24 mouse cellular contexts compared by ENCODE assay signal in the genomic region with DNA sequence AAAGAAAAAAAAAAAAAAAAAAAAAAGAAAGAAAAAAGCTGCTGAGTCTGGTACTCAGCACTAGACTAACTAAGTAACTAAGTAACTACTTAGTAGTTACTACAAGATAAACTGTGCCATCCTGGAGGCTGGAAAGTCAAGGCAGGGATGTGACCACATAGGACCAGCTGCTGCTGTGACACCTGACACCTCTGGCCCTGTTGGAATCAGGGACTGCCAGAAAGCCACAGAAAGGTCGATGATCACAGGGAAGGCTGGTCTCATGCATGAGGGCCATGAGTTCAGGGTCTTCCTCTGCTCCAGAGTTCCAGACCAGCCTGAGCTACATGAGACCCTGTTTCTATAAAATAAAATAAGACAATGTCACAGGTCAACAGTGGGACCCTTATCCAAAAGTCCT.
"Had no signal": no experiment of that assay in that cellular context is flagged by ENCODE, and none has a peak within 500 bp of the region (broad histone marks: within the 10 kb centered on the region; RNA-seq: fewer than 3 reads in every experiment).

No protein-coding gene starts in this region.

- DNase-seq: gastrocnemius, postnatal 10 days; heart, adult 11 months; heart, adult 2 months; heart, postnatal 14 days; heart, postnatal 36 days; kidney, adult 11 months; kidney, adult 2 months; kidney, adult 9 months; kidney, postnatal 14 days; kidney, postnatal 36 days; left cerebral cortex, postnatal 4 days had no signal

- H3K4me3 ChIP-seq: heart, adult 2 months; heart, embryonic 13.5 days; heart, embryonic 15.5 days; hindbrain, embryonic 13.5 days; hindbrain, embryonic 15.5 days; kidney, embryonic 15.5 days; left cerebral cortex, adult 2 months; limb, embryonic 13.5 days; limb, embryonic 15.5 days; liver, embryonic 12.5 days had no signal

- H3K27ac ChIP-seq: heart, adult 2 months; heart, embryonic 13.5 days; heart, embryonic 15.5 days; hindbrain, embryonic 13.5 days; hindbrain, embryonic 15.5 days; hindbrain, postnatal 0 days; kidney, embryonic 15.5 days; kidney, postnatal 0 days; left cerebral cortex, adult 2 months; limb, embryonic 13.5 days; limb, embryonic 15.5 days; liver, embryonic 12.5 days; liver, embryonic 14.5 days had no signal

- H3K36me3 ChIP-seq: hindbrain, embryonic 15.5 days had no signal

- H3K9me3 ChIP-seq: heart, embryonic 13.5 days; hindbrain, embryonic 13.5 days; hindbrain, embryonic 15.5 days; kidney, embryonic 15.5 days; limb, embryonic 13.5 days; limb, embryonic 15.5 days had no signal

- H3K4me2 ChIP-seq: heart, embryonic 11.5 days; heart, embryonic 13.5 days; heart, embryonic 15.5 days; hindbrain, embryonic 13.5 days; hindbrain, embryonic 15.5 days; kidney, embryonic 15.5 days; limb, embryonic 13.5 days; limb, embryonic 15.5 days; liver, embryonic 12.5 days had no signal

- H3K9ac ChIP-seq: heart, embryonic 13.5 days; heart, embryonic 15.5 days; hindbrain, embryonic 13.5 days; hindbrain, embryonic 15.5 days; kidney, embryonic 15.5 days; limb, embryonic 13.5 days; limb, embryonic 15.5 days; liver, embryonic 12.5 days; liver, embryonic 14.5 days had no signal

- H3K27me3 ChIP-seq: heart, embryonic 13.5 days; heart, embryonic 15.5 days; hindbrain, embryonic 15.5 days; kidney, embryonic 15.5 days; limb, embryonic 13.5 days; limb, embryonic 15.5 days; liver, embryonic 12.5 days had no signal
